Comparison of ENCODE assay signal across 28 mouse cellular contexts in genomic region chr19:28797611-28798010, GRCm38 (mm10). TPM values are rescaled to one million over a fixed set of nuclear protein-coding genes. Genes with fewer than 3 reads are reported as not detected.
DNase-seq lines count a peak whose midpoint lies in the region; ATAC-seq and TF ChIP-seq lines count a peak whose summit lies in the region.
"Had no signal": no experiment of that assay in that cellular context is flagged by ENCODE, and none has a peak within 500 bp of the region (broad histone marks: within the 10 kb centered on the region; RNA-seq: fewer than 3 reads in every experiment).

No protein-coding gene starts in this region.

- H3K4me1 ChIP-seq in forebrain, embryonic 15.5 days = peaks cover 23% of the 10 kb centered on the region
- no peaks in the 10 kb centered on the region for H3K4me1 ChIP-seq in forebrain, embryonic 12.5 days
- H3K4me1 ChIP-seq in olfactory bulb, adult 2 months (ENCODE audit: control insufficient read depth, insufficient read depth, low read length) = peaks cover 10% of the 10 kb centered on the region
- no peaks in the 10 kb centered on the region for H3K4me1 ChIP-seq in midbrain, embryonic 16.5 days (ENCODE audit: control insufficient read depth, insufficient read depth, low read length)
- H3K4me1 ChIP-seq: embryonic facial prominence, embryonic 13.5 days; embryonic facial prominence, embryonic 15.5 days had no signal

- H3K27ac ChIP-seq in forebrain, embryonic 15.5 days (replicated peaks) = 0 out of 2 replicates have a peak overlapping the region, but pooled peaks have one; percentile 82
- H3K27ac ChIP-seq in forebrain, embryonic 12.5 days = no peak overlapping the region
- H3K27ac ChIP-seq in olfactory bulb, adult 2 months (ENCODE audit: insufficient read depth, low read depth, low read length) = peak overlapping the region; percentile 98
- H3K27ac ChIP-seq in midbrain, embryonic 16.5 days (ENCODE audit: low read length) = no peak overlapping the region
- H3K27ac ChIP-seq: embryonic facial prominence, embryonic 13.5 days; embryonic facial prominence, embryonic 15.5 days; forebrain, embryonic 10.5 days had no signal

- no peak for TF ChIP-seq CTCF in olfactory bulb, adult 2 months (IDR thresholded peaks at IDR 0.05; ENCODE audit: insufficient read depth, low read depth, low read length)

- TF ChIP-seq POLR2A in olfactory bulb, adult 2 months (IDR thresholded peaks at IDR 0.05; ENCODE audit: insufficient read depth, low read depth, low read length) = no peak

- H3K4me3 ChIP-seq in forebrain, embryonic 15.5 days = no peak overlapping the region
- no peak overlapping the region for H3K4me3 ChIP-seq in forebrain, embryonic 12.5 days (replicated peaks)
- no peak overlapping the region for H3K4me3 ChIP-seq in olfactory bulb, adult 2 months (ENCODE audit: insufficient read depth, low read depth, low read length)
- no peak overlapping the region for H3K4me3 ChIP-seq in midbrain, embryonic 16.5 days (ENCODE audit: low read depth, low read length)
- H3K4me3 ChIP-seq: embryonic facial prominence, embryonic 13.5 days; embryonic facial prominence, embryonic 15.5 days; erythroblast, embryonic 14.5 days; forebrain, embryonic 10.5 days; forebrain, embryonic 13.5 days had no signal

- ATAC-seq in forebrain, embryonic 15.5 days (replicated peaks) = no peak
- no peak for ATAC-seq in forebrain, embryonic 12.5 days (ENCODE audit: low FRiP score)
- ATAC-seq in midbrain, embryonic 16.5 days = no peak
- ATAC-seq: activated CD4-positive, CD25-positive, alpha-beta regulatory T cell, adult 4 months; CD4-positive, CD25-positive, alpha-beta regulatory T cell, adult 4 months; forebrain, embryonic 13.5 days; forebrain, embryonic 16.5 days; Patski had no signal

- 82% methylated on average over 6 of the region's 6 CpGs for WGBS in forebrain, embryonic 15.5 days
- 90% methylated on average over 6 of the region's 6 CpGs for WGBS in forebrain, embryonic 12.5 days
- WGBS in olfactory bulb, adult 2 months = 62% methylated on average over 6 of the region's 6 CpGs
- WGBS in midbrain, embryonic 16.5 days = 86% methylated on average over 6 of the region's 6 CpGs

- H3K9me3 ChIP-seq in forebrain, embryonic 15.5 days = no peaks in the 10 kb centered on the region
- H3K9me3 ChIP-seq in forebrain, embryonic 12.5 days = no peaks in the 10 kb centered on the region
- H3K9me3 ChIP-seq in midbrain, embryonic 16.5 days (replicated peaks; ENCODE audit: control insufficient read depth, low read length, poor library complexity, severe bottlenecking) = no peaks in the 10 kb centered on the region
- H3K9me3 ChIP-seq: embryonic facial prominence, embryonic 13.5 days; embryonic facial prominence, embryonic 15.5 days; forebrain, embryonic 10.5 days; forebrain, embryonic 13.5 days; G1E had no signal

- H3K9ac ChIP-seq in forebrain, embryonic 15.5 days (replicated peaks) = no peak overlapping the region
- no peak overlapping the region for H3K9ac ChIP-seq in forebrain, embryonic 12.5 days
- H3K9ac ChIP-seq in midbrain, embryonic 16.5 days (ENCODE audit: low read depth, low read length) = no peak overlapping the region
- H3K9ac ChIP-seq: embryonic facial prominence, embryonic 13.5 days; embryonic facial prominence, embryonic 15.5 days; forebrain, embryonic 13.5 days had no signal

- intact Hi-C loops in left cerebral cortex, postnatal 4 days (cut with DNase I) = no loop called here

- H3K27me3 ChIP-seq in forebrain, embryonic 15.5 days = no peaks in the 10 kb centered on the region
- H3K27me3 ChIP-seq in forebrain, embryonic 12.5 days = no peaks in the 10 kb centered on the region
- H3K27me3 ChIP-seq in midbrain, embryonic 16.5 days (ENCODE audit: control insufficient read depth, insufficient read depth, low read depth, low read length) = no peaks in the 10 kb centered on the region
- H3K27me3 ChIP-seq: CH12.LX; embryonic facial prominence, embryonic 13.5 days; embryonic facial prominence, embryonic 15.5 days; forebrain, embryonic 13.5 days had no signal

- H3K4me2 ChIP-seq in forebrain, embryonic 15.5 days (replicated peaks) = no peak overlapping the region
- H3K4me2 ChIP-seq in forebrain, embryonic 12.5 days = no peak overlapping the region
- no peak overlapping the region for H3K4me2 ChIP-seq in midbrain, embryonic 16.5 days (ENCODE audit: low read length)
- H3K4me2 ChIP-seq: embryonic facial prominence, embryonic 13.5 days; embryonic facial prominence, embryonic 15.5 days; forebrain, embryonic 13.5 days had no signal

- peak; percentile 52 to 67 for DNase-seq in cerebellum, postnatal 10 days
- no peak for DNase-seq in cerebellum, adult 11-12 months
- DNase-seq in left cerebral cortex, postnatal 4 days = peak; percentile 9
- DNase-seq in left cerebral cortex, adult 9 months (ENCODE audit: low spot score in 2 of 2) = no peak
- DNase-seq: adrenal gland, adult 8-10 months; adrenal gland, postnatal 25 days; B cell, adult 2 months; cerebellum, adult 18-20 months; cerebellum, adult 8-10 months; cerebellum, adult 9-11 months; cerebellum, postnatal 36 days; embryo, embryonic 11 days had no signal

- no peaks in the 10 kb centered on the region for H3K36me3 ChIP-seq in forebrain, embryonic 15.5 days
- no peaks in the 10 kb centered on the region for H3K36me3 ChIP-seq in forebrain, embryonic 12.5 days (replicated peaks)
- no peaks in the 10 kb centered on the region for H3K36me3 ChIP-seq in midbrain, embryonic 16.5 days (ENCODE audit: control insufficient read depth, insufficient read depth, low read length)
- H3K36me3 ChIP-seq: embryonic facial prominence, embryonic 13.5 days; embryonic facial prominence, embryonic 15.5 days; forebrain, embryonic 10.5 days; G1E had no signal

RNA-seq across cellular contexts. Expression of gene Slc1a1, which starts 37.2 kb away (rescaled TPM):
- 34.1 TPM in 2 replicates for polyA plus RNA-seq in forebrain, embryonic 15.5 days (2015; fragmentation: Nextera tagmentation; extraction: Ambion mirVana)
- polyA plus RNA-seq in forebrain, embryonic 12.5 days (2016; fragmentation: Nextera tagmentation; extraction: Ambion mirVana) = 2.4 and 2.8 TPM in 2 replicates
- 10 to 100 TPM; 75.5 to 78.0 TPM for total RNA-seq in left cerebral cortex, postnatal 4 days (2021)
- polyA plus RNA-seq in olfactory bulb, adult 2 months (2012; ENCODE audit: insufficient read depth, insufficient read length, low replicate concordance, missing spikeins) = not detected in 2 replicates
- polyA plus RNA-seq in midbrain, embryonic 16.5 days (2015; fragmentation: Nextera tagmentation; extraction: Ambion mirVana) = 45.0 and 47.7 TPM in 2 replicates
- total RNA-seq: common myeloid progenitor, adult 5-6 weeks had no signal
- polyA plus RNA-seq: activated CD4-positive, CD25-positive, alpha-beta regulatory T cell, adult 4 months; erythroblast, embryonic 14.5 days; G1E had no signal

Comparison
In these comparisons a context has a peak if more than half of its experiments do, and no peak if none do; other contexts are left out.
1. DNase-seq: peak in cerebellum, postnatal 10 days (2 of 2) and left cerebral cortex, postnatal 4 days (single experiment); none in cerebellum, adult 11-12 months (single experiment) and left cerebral cortex, adult 9 months (0 of 2).
2. H3K27ac ChIP-seq: peak in forebrain, embryonic 15.5 days (single experiment) and olfactory bulb, adult 2 months (single experiment); none in forebrain, embryonic 12.5 days (single experiment) and midbrain, embryonic 16.5 days (single experiment).